Mouse (Mus musculus): ENCODE measurements around the gene Henmt1. TPM values are rescaled to one million over a fixed set of nuclear protein-coding genes. Genes with fewer than 3 reads are reported as not detected.

Henmt1 gene
- total and polyA plus RNA-seq, 2 experiments from 2014 or later = 0.24 to 2.2 TPM

DNA sequence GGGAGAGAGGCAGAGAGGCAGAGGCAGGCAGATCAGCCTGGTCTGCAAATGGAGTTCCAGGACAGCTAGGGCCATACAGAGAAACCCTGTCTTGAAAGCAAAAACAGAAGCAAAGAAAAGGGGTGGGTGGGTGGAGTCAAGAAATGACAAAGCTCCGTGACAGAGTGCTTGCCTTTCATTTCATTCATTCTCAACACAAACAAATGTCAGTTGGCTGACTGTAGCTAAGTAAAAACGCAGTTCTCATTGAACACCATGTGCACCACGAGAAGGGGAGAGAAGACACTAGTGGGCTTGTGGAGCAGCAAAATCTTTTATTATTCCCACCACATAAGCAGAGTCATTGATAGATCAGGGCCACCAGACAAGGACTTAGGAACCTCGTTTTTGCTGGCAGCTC is 22.8 kb upstream of the Henmt1 start:
- no peak overlapping the region for H3K4me3 ChIP-seq (ENCODE audit: low read depth, low read length)
- 12% methylated on average over 4 of the region's 4 CpGs for WGBS
- H3K9ac ChIP-seq = no peak overlapping the region
- no peak overlapping the region for H3K27ac ChIP-seq (ENCODE audit: low read depth, low read length)
- H3K9me3 ChIP-seq (ENCODE audit: low read length) = no peaks in the 10 kb centered on the region
- H3K27me3 ChIP-seq (ENCODE audit: insufficient read depth, low read length) = no peaks in the 10 kb centered on the region
- no peak overlapping the region for H3K4me2 ChIP-seq (ENCODE audit: low read depth)
- no peak for TF ChIP-seq CTCF (IDR thresholded peaks at IDR 0.05; ENCODE audit: low read depth)
- H3K36me3 ChIP-seq (ENCODE audit: insufficient read depth) = no peaks in the 10 kb centered on the region
- ATAC-seq (peak; percentile 36; the same call in 1 of the 2 replicates), DNase-seq (no peak)
- no peaks in the 10 kb centered on the region for H3K4me1 ChIP-seq (ENCODE audit: insufficient read depth)

DNA sequence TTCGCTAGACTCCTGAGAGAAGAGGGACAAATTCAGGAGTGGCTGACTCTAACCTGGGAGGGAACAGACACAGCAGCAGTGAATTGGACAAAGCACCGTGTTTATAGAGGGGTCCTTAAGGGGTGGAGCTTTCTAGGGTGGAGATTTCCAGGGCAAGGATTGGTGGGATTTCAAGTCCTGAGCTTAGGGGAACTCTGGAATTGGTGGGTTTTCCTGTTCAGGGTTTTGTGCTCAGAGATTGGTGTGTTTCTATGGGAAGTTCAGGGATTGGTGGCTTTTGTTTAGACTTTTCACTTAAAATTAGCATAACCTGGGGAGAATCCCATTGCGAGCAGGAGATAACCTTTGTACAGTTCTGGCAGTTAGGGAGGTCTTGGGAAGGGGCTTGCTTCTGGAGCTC is 21.7 kb upstream of the Henmt1 start:
- ATAC-seq = no peak
- Histone ChIP-seq H3K4me3 (ENCODE audit: low read depth, low read length) (no peak overlapping the region), H3K27me3 (ENCODE audit: insufficient read depth, low read length) (no peaks in the 10 kb centered on the region), H3K4me1 (ENCODE audit: insufficient read depth) (no peaks in the 10 kb centered on the region), H3K9me3 (ENCODE audit: low read length) (no peaks in the 10 kb centered on the region), H3K4me2 (ENCODE audit: low read depth) (no peak overlapping the region), H3K9ac (no peak overlapping the region), H3K36me3 (ENCODE audit: insufficient read depth) (no peaks in the 10 kb centered on the region), H3K27ac (ENCODE audit: low read depth, low read length) (no peak overlapping the region)
- no peak for DNase-seq
- WGBS = 49% methylated on average over 3 of the region's 3 CpGs
- TF ChIP-seq CTCF (IDR thresholded peaks at IDR 0.05; ENCODE audit: low read depth) = no peak

DNA sequence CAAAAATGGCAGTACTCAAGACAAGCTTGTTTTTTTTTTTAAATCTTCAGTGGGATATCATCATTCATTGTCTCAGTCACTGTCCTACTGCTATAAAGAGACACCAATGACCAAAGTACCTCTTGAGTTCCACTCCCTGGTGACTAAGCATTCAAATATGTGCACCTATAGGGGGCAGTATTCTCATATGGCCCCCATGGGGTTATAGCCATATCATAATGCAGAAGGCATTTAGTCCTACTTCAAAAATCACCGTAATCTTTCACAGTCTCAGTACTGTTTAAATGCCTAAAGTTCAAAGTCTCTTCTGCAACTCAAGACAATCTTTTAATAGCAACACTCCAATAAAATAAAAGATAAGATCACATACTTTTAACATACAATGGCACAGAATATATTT is 20.8 kb upstream of the Henmt1 start:
- 96% methylated on average over 1 of the region's 1 CpGs for WGBS
- no peak for TF ChIP-seq CTCF (IDR thresholded peaks at IDR 0.05; ENCODE audit: low read depth)

DNA sequence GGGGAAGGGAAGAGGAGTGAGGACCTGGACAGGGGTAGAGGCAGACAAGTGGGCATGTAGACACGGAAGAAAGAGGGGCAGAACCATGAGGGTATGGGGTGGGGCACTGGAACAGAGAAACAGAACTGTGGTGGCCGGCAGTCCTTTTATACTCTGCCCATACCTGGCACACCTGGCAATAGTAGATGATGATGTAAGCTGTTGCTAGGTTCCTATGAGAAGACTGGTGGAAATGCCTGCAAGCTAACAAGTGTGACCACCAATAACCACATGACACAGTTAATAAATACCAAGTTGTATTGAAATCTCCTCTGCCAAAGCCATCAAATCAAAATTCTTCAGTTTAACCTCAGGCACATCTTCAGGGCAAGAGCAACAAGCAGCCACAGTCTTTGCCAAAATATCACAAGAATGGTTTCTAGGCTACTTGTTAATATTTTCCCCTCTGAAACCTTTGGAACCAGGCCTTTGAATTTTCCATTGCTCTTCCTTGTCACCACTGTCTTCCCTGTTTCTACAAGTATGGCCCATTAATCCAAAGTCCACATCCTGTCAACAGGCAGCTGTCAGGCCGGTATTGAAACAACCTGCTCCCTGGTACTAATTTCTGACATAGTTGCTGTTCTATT is 19.1 kb upstream of the Henmt1 start:
- no peak for TF ChIP-seq CTCF (IDR thresholded peaks at IDR 0.05; ENCODE audit: low read depth)
- no peaks in the 10 kb centered on the region for H3K36me3 ChIP-seq (ENCODE audit: insufficient read depth)
- H3K27ac ChIP-seq (ENCODE audit: low read depth, low read length) = no peak overlapping the region
- no peak overlapping the region for H3K4me2 ChIP-seq (ENCODE audit: low read depth)
- no peaks in the 10 kb centered on the region for H3K4me1 ChIP-seq (ENCODE audit: insufficient read depth)
- ATAC-seq = no peak
- H3K9me3 ChIP-seq (ENCODE audit: low read length) = no peaks in the 10 kb centered on the region
- no peaks in the 10 kb centered on the region for H3K27me3 ChIP-seq (ENCODE audit: insufficient read depth, low read length)
- no peak for DNase-seq
- WGBS = 92% methylated on average over 3 of the region's 3 CpGs
- no peak overlapping the region for H3K4me3 ChIP-seq (ENCODE audit: low read depth, low read length)
- H3K9ac ChIP-seq = no peak overlapping the region

More for the DNA sequence above, 20.8 kb upstream of the Henmt1 start:
- Histone ChIP-seq H3K4me3 (ENCODE audit: low read depth, low read length) (no peak overlapping the region), H3K36me3 (ENCODE audit: insufficient read depth) (no peaks in the 10 kb centered on the region), H3K27ac (ENCODE audit: low read depth, low read length) (no peak overlapping the region), H3K4me1 (ENCODE audit: insufficient read depth) (no peaks in the 10 kb centered on the region), H3K27me3 (ENCODE audit: insufficient read depth, low read length) (no peaks in the 10 kb centered on the region), H3K4me2 (ENCODE audit: low read depth) (no peak overlapping the region), H3K9me3 (ENCODE audit: low read length) (no peaks in the 10 kb centered on the region), H3K9ac (no peak overlapping the region)
- DNase-seq (no peak), ATAC-seq (no peak)

DNA sequence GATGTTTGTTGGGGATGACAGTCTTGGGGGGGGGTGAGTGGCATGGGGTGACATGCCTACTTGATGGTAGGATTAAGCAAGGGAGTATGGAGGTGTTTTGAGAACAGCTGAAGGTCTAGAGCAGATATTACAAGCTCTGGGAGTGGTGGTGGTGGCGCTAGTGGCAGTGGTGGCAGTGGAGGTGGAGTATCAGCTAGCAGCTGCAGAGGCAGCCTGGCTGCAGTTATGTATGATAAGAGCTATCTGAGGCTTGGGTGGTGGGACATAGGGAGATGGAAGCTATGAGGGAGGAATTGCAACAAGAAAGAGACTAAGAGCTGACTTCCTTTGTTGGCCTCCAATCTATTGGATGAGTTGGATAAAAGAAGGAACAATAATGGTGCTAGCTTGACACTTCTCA is 17.9 kb upstream of the Henmt1 start:
- no peak for TF ChIP-seq CTCF (IDR thresholded peaks at IDR 0.05; ENCODE audit: low read depth)
- no peak for ATAC-seq
- H3K27ac ChIP-seq (ENCODE audit: low read depth, low read length) = no peak overlapping the region
- no peak overlapping the region for H3K4me3 ChIP-seq (ENCODE audit: low read depth, low read length)
- H3K9ac ChIP-seq = no peak overlapping the region
- 100% methylated on average over 1 of the region's 1 CpGs for WGBS
- H3K36me3 ChIP-seq (ENCODE audit: insufficient read depth) = no peaks in the 10 kb centered on the region
- no peaks in the 10 kb centered on the region for H3K4me1 ChIP-seq (ENCODE audit: insufficient read depth)
- H3K4me2 ChIP-seq (ENCODE audit: low read depth) = no peak overlapping the region
- no peaks in the 10 kb centered on the region for H3K9me3 ChIP-seq (ENCODE audit: low read length)
- DNase-seq = no peak
- H3K27me3 ChIP-seq (ENCODE audit: insufficient read depth, low read length) = no peaks in the 10 kb centered on the region

DNA sequence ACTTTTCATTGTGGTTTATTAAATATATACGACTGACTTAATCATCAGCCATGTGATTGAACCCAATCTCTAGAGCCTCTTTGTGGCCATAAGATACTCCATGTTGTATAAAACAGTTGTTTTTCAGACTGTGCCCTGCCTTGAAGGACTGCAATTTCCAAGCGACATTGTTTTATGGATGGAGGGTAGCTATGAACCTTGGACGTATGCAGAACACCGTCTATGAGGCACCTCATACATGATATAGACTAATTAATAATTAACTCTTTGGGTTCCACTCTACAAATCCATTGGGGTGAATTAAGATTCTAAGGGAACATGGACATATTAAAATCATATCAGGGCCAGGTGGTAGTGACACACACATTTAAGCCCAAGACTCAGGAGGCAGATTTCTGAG is 14.0 kb upstream of the Henmt1 start:
- ATAC-seq = no peak
- WGBS = 86% methylated on average over 4 of the region's 4 CpGs

DNA sequence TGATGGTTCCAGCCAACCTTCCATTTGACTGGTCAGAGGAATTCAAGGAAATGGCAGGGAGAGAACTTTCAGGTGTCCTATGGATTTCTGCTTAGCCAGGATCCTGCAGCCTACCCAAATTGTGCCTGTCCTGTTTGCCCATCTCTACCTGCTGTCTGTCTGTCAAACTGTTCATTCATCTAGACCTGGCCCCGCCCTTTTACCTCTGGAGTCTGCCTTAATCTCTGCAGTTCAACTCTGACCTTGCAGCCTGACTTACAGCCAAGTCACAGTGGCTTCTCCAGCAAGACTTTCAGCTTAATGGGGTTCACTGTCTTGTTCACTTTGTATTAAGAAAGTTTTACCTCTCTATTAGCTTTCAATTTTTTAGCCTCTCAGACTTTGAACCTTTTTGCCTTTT is 13.4 kb upstream of the Henmt1 start:
- Histone ChIP-seq H3K4me2 (ENCODE audit: low read depth) (no peak overlapping the region), H3K9ac (no peak overlapping the region), H3K4me1 (ENCODE audit: insufficient read depth) (no peaks in the 10 kb centered on the region), H3K36me3 (ENCODE audit: insufficient read depth) (no peaks in the 10 kb centered on the region), H3K27ac (ENCODE audit: low read depth, low read length) (no peak overlapping the region), H3K4me3 (ENCODE audit: low read depth, low read length) (no peak overlapping the region), H3K9me3 (ENCODE audit: low read length) (no peaks in the 10 kb centered on the region), H3K27me3 (ENCODE audit: insufficient read depth, low read length) (no peaks in the 10 kb centered on the region)
- no peak for DNase-seq
- no peak for TF ChIP-seq CTCF (IDR thresholded peaks at IDR 0.05; ENCODE audit: low read depth)
- 84% methylated on average over 1 of the region's 1 CpGs for WGBS
- ATAC-seq = no peak

More for the DNA sequence above, 14.0 kb upstream of the Henmt1 start:
- no peaks in the 10 kb centered on the region for H3K9me3 ChIP-seq (ENCODE audit: low read length)
- H3K27me3 ChIP-seq (ENCODE audit: insufficient read depth, low read length) = no peaks in the 10 kb centered on the region
- H3K4me3 ChIP-seq (ENCODE audit: low read depth, low read length) = no peak overlapping the region
- H3K4me2 ChIP-seq (ENCODE audit: low read depth) = no peak overlapping the region
- H3K27ac ChIP-seq (ENCODE audit: low read depth, low read length) = no peak overlapping the region
- DNase-seq = no peak
- H3K36me3 ChIP-seq (ENCODE audit: insufficient read depth) = no peaks in the 10 kb centered on the region
- H3K9ac ChIP-seq = no peak overlapping the region
- no peaks in the 10 kb centered on the region for H3K4me1 ChIP-seq (ENCODE audit: insufficient read depth)
- TF ChIP-seq CTCF (IDR thresholded peaks at IDR 0.05; ENCODE audit: low read depth) = no peak
